Mouse (Mus musculus): ENCODE measurements at regions not wholly inside any gene's neighbourhood (a gene's known extent, or its start where the extent isn't known, plus 50 kb on each side); places are given as distances from the start of the nearest gene placed in this dataset.
"Not testable (repeated sequence)": the region's sequence is repeated elsewhere in the genome, so short reads cannot be mapped to it uniquely, and the experiment has no call there.

DNA sequence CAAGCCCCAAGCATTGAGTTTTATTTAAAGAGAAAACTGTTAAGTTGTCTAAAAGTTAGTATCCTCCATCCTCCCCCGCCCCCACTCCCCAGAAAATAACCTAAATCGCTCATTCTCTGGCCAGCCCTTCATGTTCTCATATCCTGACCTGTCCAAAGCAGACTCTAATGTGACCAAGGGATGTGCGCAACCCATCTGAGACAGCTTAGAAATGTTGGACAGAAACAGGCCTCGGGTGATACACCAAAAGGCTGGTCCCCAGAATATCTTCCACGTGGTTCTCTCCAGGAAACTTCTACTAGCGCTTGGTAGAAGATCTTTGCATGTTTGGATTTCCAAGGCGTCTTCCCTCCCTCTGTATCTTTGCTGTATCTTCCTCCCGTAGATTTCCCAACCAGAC is 482.8 kb downstream of the Tns1 start:
- peaks cover 13% of the 10 kb centered on the region; the same call in 1 of the 2 replicates for H3K4me1 ChIP-seq (replicated peaks; ENCODE audit: control insufficient read depth, insufficient read depth, low read length)
- H3K27me3 ChIP-seq (ENCODE audit: control insufficient read depth, insufficient read depth, low read length): no peaks in the 10 kb centered on the region
- whole genome bisulfite sequencing: 79% methylated on average over 8 of the region's 8 CpGs
- peak overlapping the region; percentile 27; the same call in 1 of the 2 replicates for H3K9ac ChIP-seq (ENCODE audit: low read length)
- ATAC-seq (replicated peaks; ENCODE audit: low FRiP score) (no peak; the same call in 1 of the 2 replicates), DNase-seq (ENCODE audit: low spot score) (no peak)
- H3K4me2 ChIP-seq (ENCODE audit: low read depth, low read length, severe bottlenecking): no peak overlapping the region
- H3K9me3 ChIP-seq (ENCODE audit: control insufficient read depth, low read length): no peaks in the 10 kb centered on the region
- H3K4me3 ChIP-seq (ENCODE audit: low read depth, low read length): no peak overlapping the region
- peak overlapping the region; percentile 92 for H3K27ac ChIP-seq (ENCODE audit: low read depth, low read length)
- no peaks in the 10 kb centered on the region for H3K36me3 ChIP-seq (ENCODE audit: control insufficient read depth, insufficient read depth, low read length)

DNA sequence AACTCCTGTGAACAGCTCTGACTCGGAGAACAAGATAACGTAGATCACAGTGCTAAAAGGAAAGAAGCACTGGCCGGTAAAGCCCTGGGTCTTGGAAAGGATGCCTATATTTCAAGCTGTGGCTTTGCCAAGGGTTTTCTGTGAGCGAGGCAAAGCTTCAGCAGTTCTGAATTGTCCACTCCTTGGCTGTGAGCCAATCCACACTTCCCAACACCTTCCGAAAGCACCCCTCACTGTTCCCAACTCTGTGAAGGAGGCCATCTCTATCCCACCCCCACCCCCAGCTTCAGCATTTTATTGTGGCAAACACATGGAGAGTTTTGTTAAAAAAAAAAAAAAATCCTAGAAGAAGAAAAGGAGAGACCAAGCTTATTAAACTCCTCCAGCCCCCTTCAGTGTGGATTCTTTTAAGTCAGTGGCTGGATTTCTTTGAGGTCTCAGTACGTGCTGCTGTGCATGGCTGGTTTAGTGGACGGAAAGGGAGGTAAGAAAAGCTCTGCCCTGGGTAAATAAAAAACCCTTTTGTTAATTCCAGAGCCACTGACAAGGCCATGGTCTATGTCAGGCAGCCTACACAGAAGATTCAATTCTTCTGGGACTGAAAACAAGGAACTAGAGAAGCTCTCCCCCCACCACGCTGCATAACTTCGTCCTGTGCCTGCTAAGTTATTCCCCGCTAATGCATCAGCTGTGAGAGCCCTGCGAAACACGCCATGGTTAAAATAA is 483.4 kb downstream of the Tns1 start:
- 0 out of 2 replicates have a peak overlapping the region, but pooled peaks have one; percentile 12 for H3K4me2 ChIP-seq (ENCODE audit: low read depth, low read length, severe bottlenecking)
- no peak overlapping the region for H3K4me3 ChIP-seq (ENCODE audit: low read depth, low read length)
- peak overlapping the region; percentile 27; the same call in 1 of the 2 replicates for H3K9ac ChIP-seq (ENCODE audit: low read length)
- WGBS: 21% methylated on average over 12 of the region's 12 CpGs
- peak; percentile 69 for DNase-seq (ENCODE audit: low spot score)
- ATAC-seq (replicated peaks; ENCODE audit: low FRiP score): peak; percentile 81
- peaks cover 13% of the 10 kb centered on the region; the same call in 1 of the 2 replicates for H3K4me1 ChIP-seq (replicated peaks; ENCODE audit: control insufficient read depth, insufficient read depth, low read length)
- no peaks in the 10 kb centered on the region for H3K27me3 ChIP-seq (ENCODE audit: control insufficient read depth, insufficient read depth, low read length)
- H3K27ac ChIP-seq (ENCODE audit: low read depth, low read length): peak overlapping the region; percentile 92
- no peaks in the 10 kb centered on the region for H3K9me3 ChIP-seq (ENCODE audit: control insufficient read depth, low read length)
- H3K36me3 ChIP-seq (ENCODE audit: control insufficient read depth, insufficient read depth, low read length): no peaks in the 10 kb centered on the region

- no peak for DNase-seq (ENCODE audit: low spot score)
- Histone ChIP-seq H3K9ac (ENCODE audit: low read length) (no peak overlapping the region), H3K9me3 (ENCODE audit: control insufficient read depth, low read length) (no peaks in the 10 kb centered on the region), H3K36me3 (ENCODE audit: control insufficient read depth, insufficient read depth, low read length) (no peaks in the 10 kb centered on the region), H3K4me3 (ENCODE audit: low read depth, low read length) (no peak overlapping the region), H3K4me1 (replicated peaks; ENCODE audit: control insufficient read depth, insufficient read depth, low read length) (no peaks in the 10 kb centered on the region; the same call in 1 of the 2 replicates), H3K4me2 (ENCODE audit: low read depth, low read length, severe bottlenecking) (no peak overlapping the region), H3K27me3 (ENCODE audit: control insufficient read depth, insufficient read depth, low read length) (no peaks in the 10 kb centered on the region), H3K27ac (ENCODE audit: low read depth, low read length) (no peak overlapping the region)
- ATAC-seq (replicated peaks; ENCODE audit: low FRiP score): no peak
- 90% methylated on average over 2 of the region's 2 CpGs for WGBS
Observed at GRCm38 (mm10) chr1:73635709-73636108, 488.5 kb downstream of the Tns1 start.

GRCm38 (mm10) chr1:73634871-73635270 is 489.4 kb downstream of the Tns1 start:
- H3K27me3 ChIP-seq (ENCODE audit: control insufficient read depth, insufficient read depth, low read length): no peaks in the 10 kb centered on the region
- WGBS: 83% methylated on average over 4 of the region's 4 CpGs
- no peaks in the 10 kb centered on the region for H3K4me1 ChIP-seq (replicated peaks; ENCODE audit: control insufficient read depth, insufficient read depth, low read length)
- no peak overlapping the region for H3K4me2 ChIP-seq (ENCODE audit: low read depth, low read length, severe bottlenecking)
- H3K4me3 ChIP-seq (ENCODE audit: low read depth, low read length): no peak overlapping the region
- no peaks in the 10 kb centered on the region for H3K36me3 ChIP-seq (ENCODE audit: control insufficient read depth, insufficient read depth, low read length)
- DNase-seq (ENCODE audit: low spot score) (no peak), ATAC-seq (replicated peaks; ENCODE audit: low FRiP score) (no peak)
- H3K9ac ChIP-seq (ENCODE audit: low read length): no peak overlapping the region
- H3K27ac ChIP-seq (ENCODE audit: low read depth, low read length): no peak overlapping the region
- H3K9me3 ChIP-seq (ENCODE audit: control insufficient read depth, low read length): no peaks in the 10 kb centered on the region

GRCm38 (mm10) chr1:73633071-73633470 is 491.2 kb downstream of the Tns1 start:
- DNase-seq (ENCODE audit: low spot score): no peak
- no peak overlapping the region for H3K4me2 ChIP-seq (ENCODE audit: low read depth, low read length, severe bottlenecking)
- ATAC-seq (replicated peaks; ENCODE audit: low FRiP score): no peak
- no peak overlapping the region for H3K9ac ChIP-seq (ENCODE audit: low read length)
- H3K9me3 ChIP-seq (ENCODE audit: control insufficient read depth, low read length): no peaks in the 10 kb centered on the region
- no peak overlapping the region for H3K27ac ChIP-seq (ENCODE audit: low read depth, low read length)
- H3K4me1 ChIP-seq (replicated peaks; ENCODE audit: control insufficient read depth, insufficient read depth, low read length): no peaks in the 10 kb centered on the region
- no peaks in the 10 kb centered on the region for H3K36me3 ChIP-seq (ENCODE audit: control insufficient read depth, insufficient read depth, low read length)
- H3K27me3 ChIP-seq (ENCODE audit: control insufficient read depth, insufficient read depth, low read length): no peaks in the 10 kb centered on the region
- 75% methylated on average over 1 of the region's 1 CpGs for WGBS
- H3K4me3 ChIP-seq (ENCODE audit: low read depth, low read length): no peak overlapping the region

GRCm38 (mm10) chr1:73630363-73630762 is 493.9 kb downstream of the Tns1 start:
- Histone ChIP-seq H3K27ac (ENCODE audit: low read depth, low read length) (no peak overlapping the region), H3K36me3 (ENCODE audit: control insufficient read depth, insufficient read depth, low read length) (no peaks in the 10 kb centered on the region), H3K9ac (ENCODE audit: low read length) (no peak overlapping the region), H3K4me2 (ENCODE audit: low read depth, low read length, severe bottlenecking) (no peak overlapping the region), H3K4me3 (ENCODE audit: low read depth, low read length) (no peak overlapping the region), H3K9me3 (ENCODE audit: control insufficient read depth, low read length) (no peaks in the 10 kb centered on the region), H3K4me1 (replicated peaks; ENCODE audit: control insufficient read depth, insufficient read depth, low read length) (no peaks in the 10 kb centered on the region), H3K27me3 (ENCODE audit: control insufficient read depth, insufficient read depth, low read length) (no peaks in the 10 kb centered on the region)
- no peak for DNase-seq (ENCODE audit: low spot score)
- no peak for ATAC-seq (replicated peaks; ENCODE audit: low FRiP score)
- 78% methylated on average over 1 of the region's 1 CpGs for WGBS

DNA sequence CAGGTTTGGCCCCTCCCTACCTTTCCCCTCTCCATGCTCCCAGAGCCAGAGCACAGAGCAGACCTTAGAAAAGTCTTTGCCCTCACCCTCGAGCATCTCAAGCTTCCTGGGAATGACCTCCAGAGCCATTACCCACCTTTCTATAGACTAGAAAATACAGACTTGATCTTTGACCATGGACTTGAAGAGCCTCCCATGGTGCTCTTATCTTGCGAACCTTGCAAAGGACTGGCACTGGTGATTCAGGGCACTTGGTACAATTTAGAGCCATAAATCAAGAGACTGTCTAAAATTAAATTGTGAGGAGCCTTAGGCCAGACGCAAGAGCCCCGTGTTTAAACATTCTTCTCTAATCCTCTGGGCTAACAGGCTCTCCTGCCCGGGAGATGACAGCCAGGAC is 498.9 kb downstream of the Tns1 start:
- DNase-seq (ENCODE audit: low spot score) (no peak), ATAC-seq (replicated peaks; ENCODE audit: low FRiP score) (no peak)
- Histone ChIP-seq H3K36me3 (ENCODE audit: control insufficient read depth, insufficient read depth, low read length) (no peaks in the 10 kb centered on the region), H3K9me3 (ENCODE audit: control insufficient read depth, low read length) (no peaks in the 10 kb centered on the region), H3K9ac (ENCODE audit: low read length) (no peak overlapping the region), H3K4me3 (ENCODE audit: low read depth, low read length) (no peak overlapping the region), H3K27me3 (ENCODE audit: control insufficient read depth, insufficient read depth, low read length) (no peaks in the 10 kb centered on the region), H3K4me1 (replicated peaks; ENCODE audit: control insufficient read depth, insufficient read depth, low read length) (no peaks in the 10 kb centered on the region), H3K4me2 (ENCODE audit: low read depth, low read length, severe bottlenecking) (no peak overlapping the region), H3K27ac (ENCODE audit: low read depth, low read length) (no peak overlapping the region)
- WGBS: 81% methylated on average over 5 of the region's 5 CpGs

DNA sequence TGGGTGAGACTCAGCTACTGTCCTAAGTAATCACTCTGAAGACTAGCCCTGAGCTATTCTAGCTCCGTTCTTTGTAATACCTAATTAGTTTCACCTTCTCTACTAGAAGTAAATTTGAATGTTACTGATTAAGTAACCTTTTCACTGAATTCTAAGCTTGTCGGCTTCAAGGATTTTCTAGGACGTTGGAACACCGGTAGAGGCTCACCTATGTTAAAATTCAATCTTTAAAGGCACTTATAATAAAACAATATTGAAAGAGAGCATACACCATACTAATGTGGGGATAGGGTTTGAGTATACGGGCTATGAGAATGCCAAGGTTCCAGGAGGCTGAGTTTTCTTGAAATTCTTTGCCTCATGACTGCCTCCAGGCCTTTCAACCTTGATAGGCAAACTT is 503.1 kb downstream of the Tns1 start:
- not testable (repeated sequence) for H3K9me3 ChIP-seq (ENCODE audit: control insufficient read depth, low read length); ATAC-seq (replicated peaks; ENCODE audit: low FRiP score); H3K36me3 ChIP-seq (ENCODE audit: control insufficient read depth, insufficient read depth, low read length); DNase-seq (ENCODE audit: low spot score); H3K4me1 ChIP-seq (replicated peaks; ENCODE audit: control insufficient read depth, insufficient read depth, low read length); H3K4me2 ChIP-seq (ENCODE audit: low read depth, low read length, severe bottlenecking); H3K9ac ChIP-seq (ENCODE audit: low read length); H3K27ac ChIP-seq (ENCODE audit: low read depth, low read length); H3K27me3 ChIP-seq (ENCODE audit: control insufficient read depth, insufficient read depth, low read length); H3K4me3 ChIP-seq (ENCODE audit: low read depth, low read length)
- 80% methylated on average over 5 of the region's 5 CpGs for WGBS

All from forebrain, embryonic 11.5 days (tissue).